Mouse (Mus musculus) MEL (cell line): ENCODE measurements at regions not wholly inside any gene's neighbourhood (a gene's known extent, or its start where the extent isn't known, plus 50 kb on each side); places are given as distances from the start of the nearest gene placed in this dataset.

Experiments used
- DNase-seq: peaks from one replicate; pipeline ENCODE4 v3.0.0; 2011; ENCODE audit warnings: low read depth, low spot score
- H3K27ac ChIP-seq: 2 replicates; pipeline ENCODE4 v1.5.1; 2012; ENCODE audit warnings: low read depth, mild to moderate bottlenecking, control low read depth, low read length, moderate library complexity; ENCODE audit not compliant: control insufficient read depth
- H3K27me3 ChIP-seq, 2 experiments: fragments of 150-350 bp in 1 of 2; sonication (generic) in 1 of 2; 2 replicates each; pipeline ENCODE4 v1.6.1; 2012; ENCODE audit warnings: low read length in 2 of 2, mild to moderate bottlenecking in 2 of 2, improper control_type of control experiment in 1 of 2, moderate library complexity in 1 of 2; ENCODE audit not compliant: insufficient read depth in 2 of 2, control insufficient read depth in 1 of 2
- H3K36me3 ChIP-seq, 2 experiments: 2 replicates each; pipeline ENCODE4 v1.6.1; 2012 to 2014; ENCODE audit warnings: low read length in 2 of 2, improper control_type of control experiment in 1 of 2, inconsistent platforms in 1 of 2, mild to moderate bottlenecking in 1 of 2; ENCODE audit not compliant: insufficient read depth in 2 of 2, control insufficient read depth in 1 of 2
- H3K4me1 ChIP-seq, 2 experiments: fragments of 150-350 bp in 1 of 2; sonication (generic) in 1 of 2; 2 replicates each; pipeline ENCODE4 v1.6.1; 2012; ENCODE audit warnings: low read length in 2 of 2, improper control_type of control experiment in 1 of 2, mild to moderate bottlenecking in 1 of 2; ENCODE audit not compliant: insufficient read depth in 2 of 2, control insufficient read depth in 1 of 2
- H3K4me3 ChIP-seq, 2 experiments: fragments of 150-350 bp in 1 of 2; sonication (generic) in 1 of 2; 2 replicates each; pipeline ENCODE4 v1.5.1; 2012; ENCODE audit warnings: low read depth in 2 of 2, low read length in 2 of 2, mild to moderate bottlenecking in 2 of 2, moderate library complexity in 2 of 2, control low read depth in 1 of 2, improper control_type of control experiment in 1 of 2; ENCODE audit not compliant: control insufficient read depth in 1 of 2, insufficient read depth in 1 of 2
- H3K79me2 ChIP-seq: 2 replicates; pipeline ENCODE4 v1.6.1; 2012; ENCODE audit warnings: mild to moderate bottlenecking, low read length, moderate library complexity; ENCODE audit not compliant: control insufficient read depth, poor library complexity, insufficient read depth
- H3K9ac ChIP-seq: 2 replicates; pipeline ENCODE4 v1.6.1; 2012; ENCODE audit warnings: low read depth, mild to moderate bottlenecking, control low read depth, low read length, moderate library complexity; ENCODE audit not compliant: control insufficient read depth, poor library complexity, severe bottlenecking
- H3K9me3 ChIP-seq: fragments of 150-350 bp; sonication (generic); replicated peaks from 2 replicates; pipeline ENCODE4 v1.6.1; 2012; ENCODE audit warnings: mild to moderate bottlenecking, low read length, improper control_type of control experiment, moderate library complexity; ENCODE audit not compliant: insufficient read depth
- BHLHE40 ChIP-seq: IDR thresholded peaks from 2 replicates; pipeline ENCODE4 v1.6.1; 2012; ENCODE audit warnings: low read depth, mild to moderate bottlenecking, inconsistent platforms, low read length, improper control_type of control experiment, borderline replicate concordance
- CHD2 ChIP-seq: IDR thresholded peaks from 2 replicates; pipeline ENCODE4 v1.6.1; 2011; ENCODE audit warnings: low read length, improper control_type of control experiment
- CTCF ChIP-seq, 3 experiments: IDR thresholded peaks in 2 of 3; conservative IDR thresholded peaks in 1 of 3; 2 replicates each; pipeline ENCODE4 v1.5.1; 2011 to 2012; ENCODE audit warnings: low read length in 3 of 3, low read depth in 2 of 3, mild to moderate bottlenecking in 2 of 3, improper control_type of control experiment in 1 of 3, inconsistent platforms in 1 of 3, mixed read lengths in 1 of 3, moderate library complexity in 1 of 3; ENCODE audit not compliant: control insufficient read depth in 1 of 3, insufficient read depth in 1 of 3, poor library complexity in 1 of 3, severe bottlenecking in 1 of 3
- E2F4 ChIP-seq: IDR thresholded peaks from 2 replicates; pipeline ENCODE4 v1.6.1; 2011; ENCODE audit warnings: low read depth, low read length, improper control_type of control experiment, borderline replicate concordance
- ETS1 ChIP-seq: IDR thresholded peaks from 2 replicates; pipeline ENCODE4 v1.6.1; 2012; ENCODE audit warnings: low read depth, mild to moderate bottlenecking, inconsistent platforms, low read length, improper control_type of control experiment, moderate library complexity
- GABPA ChIP-seq: IDR thresholded peaks from 2 replicates; pipeline ENCODE4 v1.6.1; 2012; ENCODE audit warnings: low read depth, mild to moderate bottlenecking, inconsistent platforms, low read length, improper control_type of control experiment, moderate library complexity
- JUND ChIP-seq: IDR thresholded peaks from 2 replicates; pipeline ENCODE4 v1.6.1; 2011; ENCODE audit warnings: low read depth, mild to moderate bottlenecking, improper control_type of control experiment, low read length
- KAT2A ChIP-seq: conservative IDR thresholded peaks from 2 replicates; pipeline ENCODE4 v1.6.1; 2012; ENCODE audit warnings: low read depth, low read length, improper control_type of control experiment, inconsistent platforms
- MAFK ChIP-seq: IDR thresholded peaks from 2 replicates; pipeline ENCODE4 v1.6.1; 2011; ENCODE audit warnings: low read depth, mild to moderate bottlenecking, low read length, improper control_type of control experiment, borderline replicate concordance
- MAX ChIP-seq: IDR thresholded peaks from 2 replicates; pipeline ENCODE4 v1.6.1; 2011; ENCODE audit warnings: low read length, improper control_type of control experiment
- MEF2A ChIP-seq: IDR thresholded peaks from 2 replicates; pipeline ENCODE4 v1.6.1; 2014; ENCODE audit warnings: low read depth, mild to moderate bottlenecking, inconsistent platforms, low read length, improper control_type of control experiment; ENCODE audit not compliant: poor library complexity, insufficient replicate concordance, severe bottlenecking; ENCODE audit errors: extremely low read depth
- MXI1 ChIP-seq: IDR thresholded peaks from 2 replicates; pipeline ENCODE4 v1.6.1; 2011; ENCODE audit warnings: mild to moderate bottlenecking, low read depth, low read length, improper control_type of control experiment
- MYB ChIP-seq: IDR thresholded peaks from 2 replicates; pipeline ENCODE4 v1.6.1; 2011; ENCODE audit warnings: mild to moderate bottlenecking, low read depth, low read length, improper control_type of control experiment
- NELFE ChIP-seq: IDR thresholded peaks from 2 replicates; pipeline ENCODE4 v1.6.1; 2011; ENCODE audit warnings: low read depth, low read length, improper control_type of control experiment
- NRF1 ChIP-seq: IDR thresholded peaks from 2 replicates; pipeline ENCODE4 v1.6.1; 2014; ENCODE audit warnings: low read depth, mild to moderate bottlenecking, inconsistent platforms, low read length, improper control_type of control experiment, moderate library complexity; ENCODE audit not compliant: poor library complexity, insufficient read depth, severe bottlenecking
- POLR2A ChIP-seq, 2 experiments: IDR thresholded peaks; 2 replicates each; pipeline ENCODE4 v1.6.1; 2011 to 2012; ENCODE audit warnings: low read length in 2 of 2, mild to moderate bottlenecking in 2 of 2, control low read depth in 1 of 2, improper control_type of control experiment in 1 of 2, low read depth in 1 of 2, moderate library complexity in 1 of 2; ENCODE audit not compliant: control insufficient read depth in 1 of 2, insufficient read depth in 1 of 2, poor library complexity in 1 of 2
- SIN3A ChIP-seq: IDR thresholded peaks from 2 replicates; pipeline ENCODE4 v1.6.1; 2012; ENCODE audit warnings: low read length, improper control_type of control experiment, inconsistent platforms
- SMC3 ChIP-seq: IDR thresholded peaks from 2 replicates; pipeline ENCODE4 v1.6.1; 2011; ENCODE audit warnings: low read depth, low read length, improper control_type of control experiment
- TAL1 ChIP-seq: IDR thresholded peaks from 2 replicates; pipeline ENCODE4 v1.6.1; 2012; ENCODE audit warnings: mild to moderate bottlenecking, inconsistent platforms, low read length, moderate library complexity, mixed read lengths
- ZC3H11A ChIP-seq: IDR thresholded peaks from 2 replicates; pipeline ENCODE4 v1.6.1; 2012; ENCODE audit warnings: low read depth, mild to moderate bottlenecking, inconsistent platforms, low read length, improper control_type of control experiment

- Histone ChIP-seq H3K79me2 (no peaks in the 10 kb centered on the region), H3K27ac (no peak overlapping the region), H3K9ac (no peak overlapping the region), H3K4me1 (no peaks in the 10 kb centered on the region), H3K27me3 (no peaks in the 10 kb centered on the region), H3K36me3 (no peaks in the 10 kb centered on the region), H3K4me3 (no peak overlapping the region), H3K9me3 (no peaks in the 10 kb centered on the region)
- no peak for TF ChIP-seq NRF1
- no peak for TF ChIP-seq JUND
- TF ChIP-seq GABPA = no peak
- TF ChIP-seq MAFK = no peak
- no peak for TF ChIP-seq POLR2A (IDR thresholded peaks at IDR 0.05; ENCODE audit: control insufficient read depth in 1 of 2, insufficient read depth in 1 of 2, low read depth in 1 of 2, low read length in 2 of 2, poor library complexity in 1 of 2)
- TF ChIP-seq SIN3A = no peak
- no peak for TF ChIP-seq MEF2A
- TF ChIP-seq MYB = no peak
- no peak for TF ChIP-seq KAT2A
- no peak for TF ChIP-seq ZC3H11A
- no peak for TF ChIP-seq TAL1
- no peak for TF ChIP-seq MAX
- TF ChIP-seq E2F4 = no peak
- no peak for DNase-seq
These were observed 75.5 kb downstream of the Aldh8a1 start for GRCm38 (mm10) chr10:21452611-21453010.

- no peak for DNase-seq
- Histone ChIP-seq H3K79me2 (no peaks in the 10 kb centered on the region), H3K4me3 (no peak overlapping the region), H3K36me3 (no peaks in the 10 kb centered on the region), H3K4me1 (no peaks in the 10 kb centered on the region), H3K27ac (no peak overlapping the region), H3K27me3 (no peaks in the 10 kb centered on the region), H3K9ac (no peak overlapping the region), H3K9me3 (no peaks in the 10 kb centered on the region)
- no peak for TF ChIP-seq BHLHE40
- no peak for TF ChIP-seq E2F4
- TF ChIP-seq CHD2 = no peak
- no peak for TF ChIP-seq CTCF (IDR thresholded peaks at IDR 0.05 in 2 of 3, conservative IDR thresholded peaks at IDR 0.05 in 1 of 3; ENCODE audit: control insufficient read depth in 1 of 3, insufficient read depth in 1 of 3, low read depth in 2 of 3, low read length in 3 of 3, poor library complexity in 1 of 3, severe bottlenecking in 1 of 3)
- TF ChIP-seq MEF2A = no peak
- no peak for TF ChIP-seq NELFE
- TF ChIP-seq ETS1 = no peak
- TF ChIP-seq SMC3 = no peak
- no peak for TF ChIP-seq MXI1
These were observed 76.4 kb downstream of the Aldh8a1 start for GRCm38 (mm10) chr10:21453527-21453926.
